Mouse (Mus musculus) forebrain, embryonic 15.5 days (tissue): ENCODE results near the gene Myo10. TPM values are rescaled to one million over a fixed set of nuclear protein-coding genes. Genes with fewer than 3 reads are reported as not detected.

Experiments
- ATAC-seq: fragments of 200-750 bp; cut with Nextera tagmentation; replicated peaks from 2 replicates; pipeline ENCODE4 v1.8.0; 2017; ENCODE audit warnings: mild to moderate bottlenecking, moderate TSS enrichment, moderate library complexity
- H3K27ac ChIP-seq: fragments of 300-500 bp; sonication (generic); replicated peaks from 2 replicates; pipeline ENCODE4 v1.5.1; 2015; ENCODE audit warnings: mild to moderate bottlenecking, inconsistent platforms
- H3K27me3 ChIP-seq: fragments of 300-500 bp; sonication (generic); 2 replicates; pipeline ENCODE4 v1.6.1; 2015; ENCODE audit warnings: inconsistent platforms
- H3K36me3 ChIP-seq: fragments of 300-500 bp; sonication (generic); 2 replicates; pipeline ENCODE4 v1.6.1; 2015; ENCODE audit warnings: mild to moderate bottlenecking, inconsistent platforms
- H3K4me1 ChIP-seq: fragments of 300-500 bp; sonication (generic); 2 replicates; pipeline ENCODE4 v1.6.1; 2015; ENCODE audit warnings: inconsistent platforms
- H3K4me2 ChIP-seq: fragments of 300-500 bp; sonication (generic); replicated peaks from 2 replicates; pipeline ENCODE4 v1.6.1; 2015; ENCODE audit warnings: mild to moderate bottlenecking, inconsistent platforms
- H3K4me3 ChIP-seq: fragments of 300-500 bp; sonication (generic); 2 replicates; pipeline ENCODE4 v1.5.1; 2015; ENCODE audit warnings: mild to moderate bottlenecking, inconsistent platforms
- H3K9ac ChIP-seq: fragments of 300-500 bp; sonication (generic); replicated peaks from 2 replicates; pipeline ENCODE4 v1.6.1; 2015; ENCODE audit warnings: mild to moderate bottlenecking, inconsistent platforms
- H3K9me3 ChIP-seq: fragments of 300-500 bp; sonication (generic); 2 replicates; pipeline ENCODE4 v1.6.1; 2016; ENCODE audit warnings: inconsistent platforms
- WGBS: fragments of 180-500 bp; shearing (Covaris S2); methylation state at CpG from one replicate; pipeline ENCODE4 v1.1.7; 2015; ENCODE audit warnings: mixed read lengths; 5-methylcytosine and 5-hydroxymethylcytosine counted together
- polyA plus RNA-seq: library from polyadenylated mRNA; unstranded; fragments of >200 nt; fragmentation: Nextera tagmentation; extraction: Ambion mirVana; gene quantifications from 2 replicates; pipeline ENCODE4 v1.2.1, GENCODE M21; 2015

Myo10 gene
- polyA plus RNA-seq, 1 experiment from 2014 or later, result 43.0 TPM

- 93% methylated on average over 5 of the region's 5 CpGs for WGBS
- Histone ChIP-seq H3K9ac (no peak overlapping the region), H3K4me2 (no peak overlapping the region), H3K27me3 (no peaks in the 10 kb centered on the region), H3K4me3 (no peak overlapping the region), H3K9me3 (no peaks in the 10 kb centered on the region), H3K36me3 (no peaks in the 10 kb centered on the region), H3K27ac (no peak overlapping the region), H3K4me1 (peaks cover 11% of the 10 kb centered on the region)
- ATAC-seq, result no peak
Observed at GRCm38 (mm10) chr15:25639217-25639616, 16.9 kb downstream of the Myo10 start.

- no peak overlapping the region for H3K4me3 ChIP-seq
- H3K36me3 ChIP-seq, result no peaks in the 10 kb centered on the region
- 90% methylated on average over 12 of the region's 12 CpGs for WGBS
- H3K27ac ChIP-seq, result no peak overlapping the region
- H3K4me2 ChIP-seq, result no peak overlapping the region
- H3K9me3 ChIP-seq, result no peaks in the 10 kb centered on the region
- H3K9ac ChIP-seq, result no peak overlapping the region
- ATAC-seq, result no peak
- 0 out of 2 replicates have a peak, but pooled peaks cover 3% of the 10 kb centered on the region for H3K27me3 ChIP-seq
- peaks cover 11% of the 10 kb centered on the region for H3K4me1 ChIP-seq
Observed at GRCm38 (mm10) chr15:25640840-25641752, 18.8 kb downstream of the Myo10 start.

GRCm38 (mm10) chr15:25642214-25643058, 20.1 kb downstream of the Myo10 start:
- H3K27me3 ChIP-seq, result 0 out of 2 replicates have a peak, but pooled peaks cover 6% of the 10 kb centered on the region
- 22% methylated on average over 9 of the region's 9 CpGs for WGBS
- peaks cover 11% of the 10 kb centered on the region for H3K4me1 ChIP-seq
- H3K27ac ChIP-seq, result no peak overlapping the region
- H3K36me3 ChIP-seq, result no peaks in the 10 kb centered on the region
- H3K4me3 ChIP-seq, result no peak overlapping the region
- ATAC-seq, result peak; percentile 92
- H3K9ac ChIP-seq, result no peak overlapping the region
- H3K9me3 ChIP-seq, result no peaks in the 10 kb centered on the region
- H3K4me2 ChIP-seq, result no peak overlapping the region

GRCm38 (mm10) chr15:25645862-25646261, 23.5 kb downstream of the Myo10 start:
- Histone ChIP-seq H3K4me2 (no peak overlapping the region), H3K36me3 (no peaks in the 10 kb centered on the region), H3K27ac (no peak overlapping the region), H3K4me3 (no peak overlapping the region), H3K9ac (no peak overlapping the region), H3K9me3 (no peaks in the 10 kb centered on the region), H3K27me3 (0 out of 2 replicates have a peak, but pooled peaks cover 6% of the 10 kb centered on the region), H3K4me1 (peaks cover 11% of the 10 kb centered on the region)
- 94% methylated on average over 4 of the region's 4 CpGs for WGBS
- no peak for ATAC-seq

- Histone ChIP-seq H3K4me1 (no peaks in the 10 kb centered on the region), H3K9ac (no peak overlapping the region), H3K9me3 (no peaks in the 10 kb centered on the region), H3K4me3 (no peak overlapping the region), H3K36me3 (no peaks in the 10 kb centered on the region), H3K4me2 (no peak overlapping the region), H3K27me3 (0 out of 2 replicates have a peak, but pooled peaks cover 10% of the 10 kb centered on the region), H3K27ac (no peak overlapping the region)
- ATAC-seq, result no peak
- 76% methylated on average over 2 of the region's 2 CpGs for whole genome bisulfite sequencing
Observed at GRCm38 (mm10) chr15:25648287-25648686, 26.0 kb downstream of the Myo10 start.

GRCm38 (mm10) chr15:25650371-25650770, 28.0 kb downstream of the Myo10 start:
- H3K36me3 ChIP-seq, result no peaks in the 10 kb centered on the region
- 81% methylated on average over 5 of the region's 5 CpGs for WGBS
- no peak overlapping the region for H3K27ac ChIP-seq
- H3K9me3 ChIP-seq, result no peaks in the 10 kb centered on the region
- H3K4me2 ChIP-seq, result no peak overlapping the region
- no peak for ATAC-seq
- H3K4me1 ChIP-seq, result no peaks in the 10 kb centered on the region
- no peak overlapping the region for H3K4me3 ChIP-seq
- no peak overlapping the region for H3K9ac ChIP-seq
- H3K27me3 ChIP-seq, result 0 out of 2 replicates have a peak, but pooled peaks cover 13% of the 10 kb centered on the region

GRCm38 (mm10) chr15:25651820-25652219, 29.5 kb downstream of the Myo10 start:
- Histone ChIP-seq H3K27me3 (0 out of 2 replicates have a peak, but pooled peaks cover 8% of the 10 kb centered on the region), H3K4me2 (no peak overlapping the region), H3K4me3 (no peak overlapping the region), H3K4me1 (no peaks in the 10 kb centered on the region), H3K36me3 (no peaks in the 10 kb centered on the region), H3K27ac (no peak overlapping the region), H3K9me3 (no peaks in the 10 kb centered on the region), H3K9ac (no peak overlapping the region)
- 49% methylated on average over 7 of the region's 7 CpGs for WGBS
- no peak for ATAC-seq

- Histone ChIP-seq H3K4me2 (no peak overlapping the region), H3K4me1 (no peaks in the 10 kb centered on the region), H3K27me3 (0 out of 2 replicates have a peak, but pooled peaks cover 7% of the 10 kb centered on the region), H3K9ac (no peak overlapping the region), H3K9me3 (no peaks in the 10 kb centered on the region), H3K27ac (no peak overlapping the region), H3K36me3 (no peaks in the 10 kb centered on the region), H3K4me3 (no peak overlapping the region)
- ATAC-seq, result no peak
- WGBS, result 41% methylated on average over 5 of the region's 5 CpGs
Observed at GRCm38 (mm10) chr15:25652368-25652767, 30.0 kb downstream of the Myo10 start.

GRCm38 (mm10) chr15:25652933-25653332, 30.6 kb downstream of the Myo10 start:
- Histone ChIP-seq H3K9me3 (no peaks in the 10 kb centered on the region), H3K4me2 (no peak overlapping the region), H3K36me3 (no peaks in the 10 kb centered on the region), H3K9ac (no peak overlapping the region), H3K4me3 (no peak overlapping the region), H3K4me1 (no peaks in the 10 kb centered on the region), H3K27ac (no peak overlapping the region), H3K27me3 (0 out of 2 replicates have a peak, but pooled peaks cover 7% of the 10 kb centered on the region)
- ATAC-seq, result no peak
- WGBS, result 82% methylated on average over 6 of the region's 6 CpGs

- H3K4me1 ChIP-seq, result no peaks in the 10 kb centered on the region
- H3K27ac ChIP-seq, result no peak overlapping the region
- H3K4me3 ChIP-seq, result no peak overlapping the region
- WGBS, result 87% methylated on average over 5 of the region's 5 CpGs
- H3K36me3 ChIP-seq, result no peaks in the 10 kb centered on the region
- H3K27me3 ChIP-seq, result 0 out of 2 replicates have a peak, but pooled peaks cover 7% of the 10 kb centered on the region
- no peak for ATAC-seq
- no peak overlapping the region for H3K9ac ChIP-seq
- no peaks in the 10 kb centered on the region for H3K9me3 ChIP-seq
- no peak overlapping the region for H3K4me2 ChIP-seq
Observed at GRCm38 (mm10) chr15:25653680-25654079, 31.4 kb downstream of the Myo10 start.

- Histone ChIP-seq H3K27me3 (no peaks in the 10 kb centered on the region), H3K9me3 (no peaks in the 10 kb centered on the region), H3K27ac (no peak overlapping the region), H3K9ac (no peak overlapping the region), H3K4me3 (no peak overlapping the region), H3K4me2 (no peak overlapping the region), H3K36me3 (no peaks in the 10 kb centered on the region), H3K4me1 (no peaks in the 10 kb centered on the region)
- WGBS, result 47% methylated on average over 8 of the region's 8 CpGs
- ATAC-seq, result no peak
Observed at GRCm38 (mm10) chr15:25662833-25663519, 40.7 kb downstream of the Myo10 start.
